16 mouse cellular contexts compared by ENCODE assay signal in genomic region chr14:48024051-48024693, GRCm38 (mm10).
DNase-seq lines count a peak whose midpoint lies in the region; ATAC-seq lines count a peak whose summit lies in the region.
"Had no signal": no experiment of that assay in that cellular context is flagged by ENCODE, and none has a peak within 500 bp of the region (broad histone marks: within the 10 kb centered on the region; RNA-seq: fewer than 3 reads in every experiment).

No protein-coding gene starts in this region.

- H3K4me2 ChIP-seq in hindbrain, embryonic 16.5 days (ENCODE audit: low read length): no peak overlapping the region
- H3K4me2 ChIP-seq in hindbrain, embryonic 13.5 days: no peak overlapping the region
- no peak overlapping the region for H3K4me2 ChIP-seq in lung, embryonic 16.5 days (ENCODE audit: low read depth, low read length)
- H3K4me2 ChIP-seq in stomach, embryonic 15.5 days: no peak overlapping the region

- DNase-seq in cerebellum, postnatal 10 days: peak; percentile 21 to 31
- no peak for DNase-seq in cerebellum, adult 8-10 months
- no peak for DNase-seq in lung, postnatal 25 days (ENCODE audit: low spot score)
- no peak for DNase-seq in cerebellum, postnatal 25 days
- DNase-seq: gastrocnemius, postnatal 14 days; heart, postnatal 10 days; layer of hippocampus, postnatal 36 days; thymus, postnatal 36 days had no signal

- H3K9ac ChIP-seq in hindbrain, embryonic 16.5 days (ENCODE audit: low read depth, low read length): no peak overlapping the region
- no peak overlapping the region for H3K9ac ChIP-seq in hindbrain, embryonic 13.5 days
- H3K9ac ChIP-seq in lung, embryonic 16.5 days (ENCODE audit: low read length): no peak overlapping the region
- H3K9ac ChIP-seq in stomach, embryonic 15.5 days: no peak overlapping the region

- 63% methylated on average over 8 of the region's 8 CpGs for WGBS in hindbrain, embryonic 16.5 days
- 64% methylated on average over 8 of the region's 8 CpGs for WGBS in hindbrain, embryonic 13.5 days
- WGBS in lung, embryonic 16.5 days: 29% methylated on average over 8 of the region's 8 CpGs
- 27% methylated on average over 8 of the region's 8 CpGs for WGBS in stomach, embryonic 15.5 days

- ATAC-seq in hindbrain, embryonic 16.5 days: peak; percentile 65
- ATAC-seq in hindbrain, embryonic 13.5 days (ENCODE audit: low FRiP score): no peak
- ATAC-seq in lung, embryonic 16.5 days (ENCODE audit: low read depth): peak; percentile 95
- ATAC-seq in stomach, embryonic 15.5 days (ENCODE audit: insufficient read depth, low FRiP score, low read depth): peak; percentile 43; the same call in 1 of the 2 replicates
- ATAC-seq: CD4-positive, CD25-positive, alpha-beta regulatory T cell, adult 4 months; inflammation-experienced regulatory T-cells, adult 6 months had no signal

- no peaks in the 10 kb centered on the region for H3K36me3 ChIP-seq in hindbrain, embryonic 16.5 days (ENCODE audit: control insufficient read depth, insufficient read depth, low read length)
- no peaks in the 10 kb centered on the region for H3K36me3 ChIP-seq in hindbrain, embryonic 13.5 days
- H3K36me3 ChIP-seq in lung, embryonic 16.5 days (ENCODE audit: control insufficient read depth, insufficient read depth, low read length): no peaks in the 10 kb centered on the region
- H3K36me3 ChIP-seq in stomach, embryonic 15.5 days: no peaks in the 10 kb centered on the region
- H3K36me3 ChIP-seq: G1E; heart, embryonic 10.5 days had no signal

- H3K9me3 ChIP-seq in hindbrain, embryonic 16.5 days (ENCODE audit: control insufficient read depth, low read length): no peaks in the 10 kb centered on the region
- no peaks in the 10 kb centered on the region for H3K9me3 ChIP-seq in hindbrain, embryonic 13.5 days
- H3K9me3 ChIP-seq in lung, embryonic 16.5 days (ENCODE audit: control insufficient read depth, low read length): peaks cover 3% of the 10 kb centered on the region
- no peaks in the 10 kb centered on the region for H3K9me3 ChIP-seq in stomach, embryonic 15.5 days
- H3K9me3 ChIP-seq: G1E; heart, embryonic 10.5 days had no signal

- H3K27me3 ChIP-seq in hindbrain, embryonic 16.5 days (replicated peaks; ENCODE audit: control insufficient read depth, insufficient read depth, low read length): no peaks in the 10 kb centered on the region
- no peaks in the 10 kb centered on the region for H3K27me3 ChIP-seq in hindbrain, embryonic 13.5 days
- H3K27me3 ChIP-seq in lung, embryonic 16.5 days (ENCODE audit: control insufficient read depth, insufficient read depth, low read depth, low read length): no peaks in the 10 kb centered on the region
- no peaks in the 10 kb centered on the region for H3K27me3 ChIP-seq in stomach, embryonic 15.5 days (replicated peaks)

- H3K27ac ChIP-seq in hindbrain, embryonic 16.5 days (ENCODE audit: low read depth, low read length): no peak overlapping the region
- no peak overlapping the region for H3K27ac ChIP-seq in hindbrain, embryonic 13.5 days
- H3K27ac ChIP-seq in lung, embryonic 16.5 days (ENCODE audit: low read length): peak overlapping the region; percentile 49; the same call in 1 of the 2 replicates
- 0 out of 2 replicates have a peak overlapping the region, but pooled peaks have one; percentile 36 for H3K27ac ChIP-seq in stomach, embryonic 15.5 days
- H3K27ac ChIP-seq: heart, embryonic 10.5 days had no signal

- H3K4me3 ChIP-seq in hindbrain, embryonic 16.5 days (ENCODE audit: low read length): no peak overlapping the region
- H3K4me3 ChIP-seq in hindbrain, embryonic 13.5 days: no peak overlapping the region
- no peak overlapping the region for H3K4me3 ChIP-seq in lung, embryonic 16.5 days (ENCODE audit: low read length)
- H3K4me3 ChIP-seq in stomach, embryonic 15.5 days (replicated peaks): no peak overlapping the region
- H3K4me3 ChIP-seq: heart, embryonic 10.5 days had no signal

- no peaks in the 10 kb centered on the region for H3K4me1 ChIP-seq in hindbrain, embryonic 16.5 days (ENCODE audit: control insufficient read depth, insufficient read depth, low read depth, low read length)
- peaks cover 4% of the 10 kb centered on the region; the same call in 1 of the 2 replicates for H3K4me1 ChIP-seq in hindbrain, embryonic 13.5 days (replicated peaks)
- H3K4me1 ChIP-seq in lung, embryonic 16.5 days (replicated peaks; ENCODE audit: control insufficient read depth, insufficient read depth, low read length): peaks cover 3% of the 10 kb centered on the region; the same call in 1 of the 2 replicates
- H3K4me1 ChIP-seq in stomach, embryonic 15.5 days: no peaks in the 10 kb centered on the region
- H3K4me1 ChIP-seq: heart, embryonic 10.5 days had no signal

Comparison
In these comparisons a context has a peak if more than half of its experiments do, and no peak if none do; other contexts are left out.
1. DNase-seq: peak in cerebellum, postnatal 10 days (2 of 2); none in cerebellum, adult 8-10 months (single experiment), lung, postnatal 25 days (single experiment) and cerebellum, postnatal 25 days (0 of 2).
2. H3K27ac ChIP-seq: peak in lung, embryonic 16.5 days (single experiment) and stomach, embryonic 15.5 days (single experiment); none in hindbrain, embryonic 16.5 days (single experiment) and hindbrain, embryonic 13.5 days (single experiment).